Mouse (Mus musculus): ENCODE data around the gene Foxl2. TPM values are rescaled to one million over a fixed set of nuclear protein-coding genes. Genes with fewer than 3 reads are reported as not detected.

Gene Foxl2
- polyA plus RNA-seq (2014; fragmentation: Illumina TruSeq; extraction: RNeasy Lipid Tissue Mini Kit (QIAGEN cat#74804); ENCODE audit: low read depth, low replicate concordance), result 1.1 TPM

DNA sequence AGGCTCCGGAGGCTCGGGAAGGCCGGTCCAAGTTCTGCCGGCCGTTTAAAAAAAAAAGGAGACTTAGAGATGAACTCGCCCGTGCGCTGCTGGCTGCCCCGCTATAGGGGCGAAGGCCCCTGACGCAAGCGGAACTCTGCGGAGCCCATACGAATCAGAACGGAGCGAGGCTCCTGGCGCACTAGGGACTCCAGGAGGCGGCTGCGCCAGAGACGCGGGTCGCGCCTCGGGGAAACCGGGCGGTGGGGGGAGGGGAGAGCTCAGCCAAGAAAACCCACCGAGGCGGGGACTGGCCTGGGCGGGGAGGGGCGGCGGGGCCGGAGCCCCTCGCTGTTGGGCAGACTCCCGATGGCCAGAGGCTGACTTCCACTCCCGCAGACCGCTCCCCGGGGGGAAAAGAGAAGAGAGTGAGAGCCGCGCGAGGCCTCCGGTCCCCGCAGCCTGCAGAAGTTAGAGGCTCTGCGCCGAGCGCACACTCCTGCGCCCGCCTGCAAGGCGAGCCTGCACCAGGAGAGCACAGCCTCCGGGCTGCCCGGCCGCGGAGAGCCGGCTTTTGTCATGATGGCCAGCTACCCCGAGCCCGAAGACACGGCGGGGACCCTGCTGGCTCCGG, at the start of gene Foxl2:
Gene Foxl2 (plus strand): TSS at position 186 of the 613 bp plus-strand sequence.

DNA sequence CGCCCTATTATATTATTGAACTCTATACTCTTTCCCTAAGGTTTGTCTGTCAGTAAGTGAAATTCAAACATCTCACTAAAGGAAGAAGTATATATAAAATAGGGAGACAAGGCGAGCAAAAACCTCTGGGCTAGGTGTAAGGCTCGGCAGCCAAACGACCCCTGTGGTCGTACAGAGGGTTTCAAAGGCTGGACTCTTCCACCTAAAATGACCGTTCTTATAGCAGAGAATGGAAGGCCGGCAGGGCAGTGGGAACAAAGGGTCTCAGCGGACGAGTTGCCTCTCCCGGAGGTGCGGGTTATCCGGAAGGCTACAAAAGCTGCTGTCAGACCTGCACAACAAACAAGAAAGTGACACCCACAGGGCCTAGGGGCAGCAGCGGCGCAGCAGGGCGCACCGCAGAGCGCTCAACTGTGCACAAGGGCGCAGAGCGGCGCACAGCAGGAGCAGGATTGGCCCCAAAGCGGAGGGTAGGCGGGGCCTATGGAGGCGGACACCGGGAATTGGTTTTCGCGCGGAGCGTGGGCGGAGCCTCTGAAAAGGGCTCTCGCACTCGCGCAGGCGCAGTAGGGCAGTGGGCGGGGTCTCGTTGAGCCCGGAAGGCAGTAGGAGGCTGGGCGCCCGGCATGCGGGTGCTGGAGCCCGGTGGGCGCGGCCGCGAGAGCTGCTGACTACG, 30.9 kb downstream of the Foxl2 start, which contains the start of gene Faim:
Gene Faim (plus strand): TSS at position 574 of the 676 bp plus-strand sequence.

Other genes starting within 250 kb of the Foxl2 start
- not detected for gene Prr23a1, start 112.8 kb upstream of the Foxl2 start, polyA plus RNA-seq (2014; fragmentation: Illumina TruSeq; extraction: RNeasy Lipid Tissue Mini Kit (QIAGEN cat#74804); ENCODE audit: low read depth, low replicate concordance)
- gene Prr23a2, start 98.8 kb upstream of the Foxl2 start, polyA plus RNA-seq (2014; fragmentation: Illumina TruSeq; extraction: RNeasy Lipid Tissue Mini Kit (QIAGEN cat#74804); ENCODE audit: low read depth, low replicate concordance), result not detected
- not detected for gene Prr23a3, start 90.5 kb upstream of the Foxl2 start, polyA plus RNA-seq (2014; fragmentation: Illumina TruSeq; extraction: RNeasy Lipid Tissue Mini Kit (QIAGEN cat#74804); ENCODE audit: low read depth, low replicate concordance)
- not detected for gene 7420426K07Rik, start 52.2 kb upstream of the Foxl2 start, polyA plus RNA-seq (2014; fragmentation: Illumina TruSeq; extraction: RNeasy Lipid Tissue Mini Kit (QIAGEN cat#74804); ENCODE audit: low read depth, low replicate concordance)
- gene Faim, start 31.1 kb downstream of the Foxl2 start, polyA plus RNA-seq (2014; fragmentation: Illumina TruSeq; extraction: RNeasy Lipid Tissue Mini Kit (QIAGEN cat#74804); ENCODE audit: low read depth, low replicate concordance), result 45.6 TPM
- not detected for gene Gm1123, start 80.4 kb downstream of the Foxl2 start, polyA plus RNA-seq (2014; fragmentation: Illumina TruSeq; extraction: RNeasy Lipid Tissue Mini Kit (QIAGEN cat#74804); ENCODE audit: low read depth, low replicate concordance)
- gene Pik3cb, start 185.3 kb downstream of the Foxl2 start, polyA plus RNA-seq (2014; fragmentation: Illumina TruSeq; extraction: RNeasy Lipid Tissue Mini Kit (QIAGEN cat#74804); ENCODE audit: low read depth, low replicate concordance), result 12.1 TPM